In the genomic region with DNA sequence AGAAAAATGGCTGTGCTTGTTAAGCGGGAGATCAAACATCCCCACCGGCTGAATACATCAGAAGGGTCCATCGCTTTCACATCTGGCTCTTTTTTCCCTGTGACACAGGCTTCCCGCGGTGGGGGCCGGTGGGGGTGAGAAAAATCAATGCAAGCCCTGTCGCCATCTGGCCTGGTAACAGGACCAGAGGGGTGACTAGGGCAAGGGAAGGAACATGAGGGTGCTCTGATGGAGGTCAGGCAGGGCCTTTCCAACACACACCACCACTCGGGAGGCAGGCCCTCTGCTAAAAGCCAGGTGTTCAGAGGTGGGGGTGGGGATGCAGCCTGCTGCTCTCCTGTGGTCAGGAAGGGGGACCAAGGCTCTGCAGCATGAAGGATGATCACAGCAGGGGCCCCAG, we compare ENCODE assay signal across 11 mouse cellular contexts.
DNase-seq lines count a peak whose midpoint lies in the region; ATAC-seq and TF ChIP-seq lines count a peak whose summit lies in the region.
"Had no signal": no experiment of that assay in that cellular context is flagged by ENCODE, and none has a peak within 500 bp of the region (broad histone marks: within the 10 kb centered on the region; RNA-seq: fewer than 3 reads in every experiment).

No protein-coding gene starts in this region.

- no peaks in the 10 kb centered on the region for H3K9me3 ChIP-seq in forebrain, embryonic 13.5 days (replicated peaks)
- H3K9me3 ChIP-seq in limb, embryonic 10.5 days (replicated peaks) = no peaks in the 10 kb centered on the region
- H3K9me3 ChIP-seq in neural tube, embryonic 13.5 days = no peaks in the 10 kb centered on the region
- no peaks in the 10 kb centered on the region for H3K9me3 ChIP-seq in stomach, postnatal 0 days (ENCODE audit: control insufficient read depth, low read length)
- H3K9me3 ChIP-seq: G1E had no signal

- H3K36me3 ChIP-seq in forebrain, embryonic 13.5 days (ENCODE audit: poor library complexity, severe bottlenecking) = no peaks in the 10 kb centered on the region
- H3K36me3 ChIP-seq in limb, embryonic 10.5 days = no peaks in the 10 kb centered on the region
- no peaks in the 10 kb centered on the region for H3K36me3 ChIP-seq in neural tube, embryonic 13.5 days
- no peaks in the 10 kb centered on the region for H3K36me3 ChIP-seq in stomach, postnatal 0 days (ENCODE audit: control insufficient read depth, insufficient read depth, low read length)
- H3K36me3 ChIP-seq: G1E had no signal

- H3K4me1 ChIP-seq in forebrain, embryonic 13.5 days = peaks cover 32% of the 10 kb centered on the region
- H3K4me1 ChIP-seq in limb, embryonic 10.5 days = peaks cover 50% of the 10 kb centered on the region
- H3K4me1 ChIP-seq in neural tube, embryonic 13.5 days (replicated peaks) = peaks cover 38% of the 10 kb centered on the region
- H3K4me1 ChIP-seq in stomach, postnatal 0 days (replicated peaks; ENCODE audit: control insufficient read depth, insufficient read depth) = no peaks in the 10 kb centered on the region

- no peak overlapping the region for H3K4me2 ChIP-seq in forebrain, embryonic 13.5 days
- H3K4me2 ChIP-seq in neural tube, embryonic 13.5 days = no peak overlapping the region
- H3K4me2 ChIP-seq in stomach, postnatal 0 days (replicated peaks; ENCODE audit: low read depth) = no peak overlapping the region

- TF ChIP-seq CTCF in stomach, postnatal 0 days (IDR thresholded peaks at IDR 0.05; ENCODE audit: low read depth) = no peak

- peak; percentile 55 for DNase-seq in embryo, embryonic 11 days
- DNase-seq in limb, embryonic 10.5 days (ENCODE audit: low spot score) = peak; percentile 61
- no peak for DNase-seq in right cerebral cortex, postnatal 14 days
- no peak for DNase-seq in stomach, postnatal 0 days (ENCODE audit: low spot score)
- DNase-seq in Muller cell, postnatal 12 days (ENCODE audit: inconsistent ontology term) = no peak
- DNase-seq: heart, adult 18-20 months; kidney, postnatal 36 days; lung, adult 2 months had no signal

- 4% methylated on average over 8 of the region's 8 CpGs for WGBS in forebrain, embryonic 13.5 days
- WGBS in limb, embryonic 10.5 days = under 1% methylated on average over 8 of the region's 8 CpGs
- WGBS in neural tube, embryonic 13.5 days = 9% methylated on average over 8 of the region's 8 CpGs
- 14% methylated on average over 8 of the region's 8 CpGs for WGBS in stomach, postnatal 0 days

- no peaks in the 10 kb centered on the region for H3K27me3 ChIP-seq in forebrain, embryonic 13.5 days
- peaks cover 14% of the 10 kb centered on the region; the same call in 1 of the 2 replicates for H3K27me3 ChIP-seq in limb, embryonic 10.5 days (ENCODE audit: low read depth, poor library complexity, severe bottlenecking)
- H3K27me3 ChIP-seq in neural tube, embryonic 13.5 days = no peaks in the 10 kb centered on the region
- H3K27me3 ChIP-seq in stomach, postnatal 0 days (ENCODE audit: control insufficient read depth, insufficient read depth, low read length) = no peaks in the 10 kb centered on the region

- ATAC-seq in forebrain, embryonic 13.5 days = peak; percentile 54; the same call in 1 of the 2 replicates
- ATAC-seq in neural tube, embryonic 13.5 days (ENCODE audit: low read depth) = peak; percentile 30; the same call in 1 of the 2 replicates
- no peak for ATAC-seq in stomach, postnatal 0 days (ENCODE audit: low FRiP score, low TSS enrichment)

- no peak for TF ChIP-seq EP300 in stomach, postnatal 0 days (optimal IDR thresholded peaks at IDR 0.05)

- H3K9ac ChIP-seq in forebrain, embryonic 13.5 days = no peak overlapping the region
- 0 out of 2 replicates have a peak overlapping the region, but pooled peaks have one; percentile 12 for H3K9ac ChIP-seq in neural tube, embryonic 13.5 days
- no peak overlapping the region for H3K9ac ChIP-seq in stomach, postnatal 0 days (ENCODE audit: low read length)

- H3K4me3 ChIP-seq in forebrain, embryonic 13.5 days = no peak overlapping the region
- no peak overlapping the region; the same call in 1 of the 2 replicates for H3K4me3 ChIP-seq in limb, embryonic 10.5 days
- no peak overlapping the region for H3K4me3 ChIP-seq in neural tube, embryonic 13.5 days
- H3K4me3 ChIP-seq in stomach, postnatal 0 days (ENCODE audit: low read depth, low read length) = no peak overlapping the region

- peak overlapping the region; percentile 58 for H3K27ac ChIP-seq in forebrain, embryonic 13.5 days
- H3K27ac ChIP-seq in limb, embryonic 10.5 days = peak overlapping the region; percentile 69
- H3K27ac ChIP-seq in neural tube, embryonic 13.5 days (replicated peaks) = no peak overlapping the region
- H3K27ac ChIP-seq in stomach, postnatal 0 days (replicated peaks) = no peak overlapping the region

Comparison
In these comparisons a context has a peak if more than half of its experiments do, and no peak if none do; other contexts are left out.
1. DNase-seq: peak in embryo, embryonic 11 days (single experiment) and limb, embryonic 10.5 days (single experiment); none in right cerebral cortex, postnatal 14 days (single experiment), stomach, postnatal 0 days (single experiment) and Muller cell, postnatal 12 days (single experiment).
2. H3K27ac ChIP-seq: peak in forebrain, embryonic 13.5 days (single experiment) and limb, embryonic 10.5 days (single experiment); none in neural tube, embryonic 13.5 days (single experiment) and stomach, postnatal 0 days (single experiment).